Mouse (Mus musculus) olfactory bulb, adult 2 months (tissue): ENCODE measurements around the gene Srr. TPM values are rescaled to one million over a fixed set of nuclear protein-coding genes. Genes with fewer than 3 reads are reported as not detected.
A peak's percentile ranks its signal among the peaks of the same experiment; 100 is the strongest.

Source experiments
- H3K27ac ChIP-seq: fragments of 200-500 bp; 2 replicates; pipeline ENCODE4 v1.5.1; 2012; ENCODE audit warnings: low read depth, low read length; ENCODE audit not compliant: insufficient read depth
- H3K4me1 ChIP-seq: fragments of 200-500 bp; 2 replicates; pipeline ENCODE4 v1.6.1; 2012; ENCODE audit warnings: low read length; ENCODE audit not compliant: control insufficient read depth, insufficient read depth
- H3K4me3 ChIP-seq: fragments of 200-500 bp; 2 replicates; pipeline ENCODE4 v1.5.1; 2012; ENCODE audit warnings: mild to moderate bottlenecking, low read depth, low read length, moderate library complexity; ENCODE audit not compliant: insufficient read depth
- CTCF ChIP-seq: fragments of 200-500 bp; IDR thresholded peaks from 2 replicates; pipeline ENCODE4 v1.5.1; 2012; ENCODE audit warnings: low read depth, mild to moderate bottlenecking, low read length, moderate library complexity; ENCODE audit not compliant: insufficient read depth
- POLR2A ChIP-seq: fragments of 200-500 bp; IDR thresholded peaks from 2 replicates; pipeline ENCODE4 v1.6.1; 2012; ENCODE audit warnings: mild to moderate bottlenecking, low read depth, low read length, moderate library complexity; ENCODE audit not compliant: insufficient read depth
- whole genome bisulfite sequencing: fragments of 180-500 bp; shearing (Covaris S2); methylation state at CpG from one replicate; pipeline ENCODE4 v1.1.7; 2018; 5-methylcytosine and 5-hydroxymethylcytosine counted together
- polyA plus RNA-seq: library from polyadenylated mRNA; stranded (reverse); fragments of >200 nt; gene quantifications from 2 replicates; pipeline ENCODE4 v1.2.4, GENCODE M21; 2012; ENCODE audit warnings: low replicate concordance; ENCODE audit not compliant: missing spikeins, insufficient read depth, insufficient read length

Gene Srr
- polyA plus RNA-seq, 1 experiment: not detected

DNA sequence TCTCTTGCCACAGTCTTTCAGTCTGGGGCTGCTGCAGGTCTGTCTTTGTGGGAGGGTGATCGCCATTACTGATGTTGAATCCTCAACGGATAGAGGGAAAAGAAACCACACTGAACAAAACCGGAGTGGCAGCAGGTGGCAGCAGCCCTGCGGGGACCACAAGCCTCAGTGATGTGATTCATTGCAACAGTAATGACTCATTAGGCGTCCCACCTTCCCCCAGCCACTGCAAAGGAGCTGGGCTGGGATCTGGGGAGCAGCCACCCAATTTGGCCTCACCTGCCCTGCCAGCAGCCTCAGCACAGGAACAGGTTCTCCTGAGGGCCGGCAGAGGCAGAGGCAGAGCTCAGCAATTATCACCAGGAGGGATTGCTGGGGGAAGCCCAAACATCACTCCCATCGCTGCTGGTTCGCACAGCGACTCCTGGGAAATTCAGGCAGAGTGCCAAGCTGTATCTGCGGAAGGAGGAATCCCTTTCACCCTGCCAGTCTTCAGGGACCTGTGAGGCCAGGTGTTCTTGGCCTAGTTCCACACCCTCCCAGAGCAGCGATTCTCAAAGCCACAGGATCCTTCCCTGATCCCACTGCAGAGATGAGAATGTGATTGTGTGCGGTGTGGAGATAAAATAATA lies 54.6 kb downstream of the Srr start:
- WGBS: 13% methylated on average over 12 of the region's 12 CpGs
- Histone ChIP-seq H3K4me1 (peaks cover 20% of the 10 kb centered on the region), H3K4me3 (no peak overlapping the region; the same call in 1 of the 2 replicates), H3K27ac (peak overlapping the region; percentile 23; the same call in 1 of the 2 replicates)
- TF ChIP-seq POLR2A (no peak), CTCF (no peak)

- WGBS: 65% methylated on average over 4 of the region's 4 CpGs
- Histone ChIP-seq H3K27ac (no peak overlapping the region), H3K4me3 (no peak overlapping the region), H3K4me1 (peaks cover 20% of the 10 kb centered on the region)
- TF ChIP-seq CTCF (no peak), POLR2A (no peak)
Observed at GRCm38 (mm10) chr11:74870544-74870943, 55.2 kb downstream of the Srr start.

- TF ChIP-seq CTCF (no peak), POLR2A (no peak)
- 88% methylated on average over 6 of the region's 6 CpGs for WGBS
- Histone ChIP-seq H3K4me3 (no peak overlapping the region), H3K4me1 (peaks cover 16% of the 10 kb centered on the region), H3K27ac (no peak overlapping the region)
Observed at GRCm38 (mm10) chr11:74869603-74870002, 56.1 kb downstream of the Srr start.

GRCm38 (mm10) chr11:74868046-74868760 lies 57.5 kb downstream of the Srr start:
- no peak for TF ChIP-seq CTCF
- peaks cover 15% of the 10 kb centered on the region for H3K4me1 ChIP-seq
- WGBS: 85% methylated on average over 13 of the region's 13 CpGs
- no peak overlapping the region for H3K4me3 ChIP-seq
- H3K27ac ChIP-seq: no peak overlapping the region

DNA sequence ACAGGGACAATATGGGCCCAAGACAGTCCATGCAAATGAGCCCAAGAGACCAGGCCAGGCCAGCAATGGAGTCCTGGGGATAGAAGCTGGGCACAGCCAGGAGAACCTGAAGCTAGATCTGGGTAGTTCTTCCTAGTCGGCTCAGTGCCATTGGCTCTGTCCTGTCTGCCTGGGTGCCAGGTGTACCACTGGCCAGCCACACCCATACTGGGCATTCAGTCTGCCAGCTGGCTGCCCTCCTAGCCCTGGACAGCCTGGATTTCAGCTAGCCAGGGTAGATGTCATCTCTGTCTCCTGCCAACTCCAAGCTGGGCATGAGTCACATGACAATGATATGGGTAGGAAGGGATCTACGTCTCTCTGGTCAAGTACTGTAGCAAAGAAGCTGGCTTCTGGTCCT lies 58.6 kb downstream of the Srr start:
- H3K4me1 ChIP-seq: peaks cover 15% of the 10 kb centered on the region
- H3K27ac ChIP-seq: no peak overlapping the region
- TF ChIP-seq POLR2A (no peak), CTCF (no peak)
- WGBS: 77% methylated on average over 2 of the region's 2 CpGs
- no peak overlapping the region for H3K4me3 ChIP-seq

GRCm38 (mm10) chr11:74866640-74867039 lies 59.1 kb downstream of the Srr start:
- TF ChIP-seq CTCF: no peak
- no peak for TF ChIP-seq POLR2A
- 57% methylated on average over 4 of the region's 4 CpGs for WGBS
- H3K27ac ChIP-seq: no peak overlapping the region
- no peak overlapping the region for H3K4me3 ChIP-seq
- H3K4me1 ChIP-seq: peaks cover 15% of the 10 kb centered on the region

DNA sequence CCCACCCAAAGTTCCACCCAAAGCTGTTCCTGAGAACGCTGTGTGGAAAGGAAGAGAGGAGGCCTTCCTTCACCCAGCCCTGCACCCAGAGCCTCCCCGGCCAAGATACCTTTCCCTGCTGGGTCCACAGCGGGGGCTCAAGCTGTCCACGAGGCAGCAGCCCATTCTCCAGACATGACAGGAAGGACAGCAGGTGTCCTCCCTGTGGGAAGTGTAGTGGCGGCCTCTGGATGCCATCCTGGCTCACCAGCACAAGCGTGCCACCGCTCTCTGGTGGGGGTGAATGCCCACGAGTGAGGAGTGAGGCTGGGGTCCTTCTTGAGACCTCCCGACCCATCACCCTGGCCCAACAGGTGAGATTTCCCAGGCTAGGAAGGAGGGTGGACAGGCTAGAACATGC lies 60.5 kb downstream of the Srr start:
- H3K27ac ChIP-seq: no peak overlapping the region
- TF ChIP-seq POLR2A: no peak
- 86% methylated on average over 9 of the region's 9 CpGs for WGBS
- H3K4me1 ChIP-seq: 0 out of 2 replicates have a peak, but pooled peaks cover 5% of the 10 kb centered on the region
- H3K4me3 ChIP-seq: no peak overlapping the region

DNA sequence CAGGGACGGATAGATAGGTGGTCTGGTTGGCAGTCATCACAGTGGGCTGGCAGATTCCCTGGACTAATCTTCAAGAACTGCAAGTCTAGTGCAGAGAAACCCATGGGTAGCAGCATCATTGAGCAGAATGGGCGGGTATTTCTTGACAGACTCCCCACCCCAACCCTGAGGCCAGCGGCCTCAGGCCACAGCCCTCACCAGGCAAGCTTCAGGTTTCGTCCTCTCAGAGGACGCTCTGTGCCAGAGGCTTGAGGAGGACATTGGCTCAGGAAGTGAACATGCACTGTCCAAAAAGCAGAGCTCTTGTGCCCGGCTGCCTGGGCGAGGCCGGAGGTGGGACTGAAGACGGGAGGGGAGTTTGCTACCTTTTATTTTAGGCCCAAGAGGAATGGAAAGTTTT lies 61.3 kb downstream of the Srr start:
- TF ChIP-seq POLR2A (no peak), CTCF (no peak)
- 89% methylated on average over 9 of the region's 9 CpGs for WGBS

DNA sequence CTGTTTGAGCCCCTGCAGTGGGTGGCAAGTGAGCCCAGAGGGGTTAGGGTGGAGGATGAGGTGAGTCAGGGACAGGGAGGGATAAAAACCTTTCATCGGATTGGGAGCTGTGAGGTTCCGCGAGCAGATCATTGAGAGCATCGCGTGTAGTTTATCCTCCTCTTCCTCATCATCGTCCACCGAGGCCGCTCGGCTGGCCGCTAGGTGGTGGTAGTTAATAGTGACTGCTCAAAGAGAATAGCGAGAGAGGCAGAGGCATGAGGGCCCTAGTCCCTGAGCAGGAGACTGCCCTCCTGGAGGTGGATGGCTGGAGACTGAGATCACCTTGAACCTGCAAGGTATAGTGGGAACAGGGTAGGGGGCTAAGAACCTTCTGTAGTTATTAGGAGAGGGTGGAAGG lies 62.3 kb downstream of the Srr start:
- H3K4me1 ChIP-seq: 0 out of 2 replicates have a peak, but pooled peaks cover 5% of the 10 kb centered on the region
- WGBS: 46% methylated on average over 11 of the region's 11 CpGs

More for the DNA sequence above, 61.3 kb downstream of the Srr start:
- H3K4me1 ChIP-seq: 0 out of 2 replicates have a peak, but pooled peaks cover 5% of the 10 kb centered on the region
- H3K4me3 ChIP-seq: no peak overlapping the region
- H3K27ac ChIP-seq: no peak overlapping the region

More for the DNA sequence above, 62.3 kb downstream of the Srr start:
- H3K27ac ChIP-seq: no peak overlapping the region
- TF ChIP-seq CTCF (no peak), POLR2A (no peak)
- H3K4me3 ChIP-seq: no peak overlapping the region
